Comparison of ENCODE assay signal across 8 mouse cellular contexts in the genomic region with DNA sequence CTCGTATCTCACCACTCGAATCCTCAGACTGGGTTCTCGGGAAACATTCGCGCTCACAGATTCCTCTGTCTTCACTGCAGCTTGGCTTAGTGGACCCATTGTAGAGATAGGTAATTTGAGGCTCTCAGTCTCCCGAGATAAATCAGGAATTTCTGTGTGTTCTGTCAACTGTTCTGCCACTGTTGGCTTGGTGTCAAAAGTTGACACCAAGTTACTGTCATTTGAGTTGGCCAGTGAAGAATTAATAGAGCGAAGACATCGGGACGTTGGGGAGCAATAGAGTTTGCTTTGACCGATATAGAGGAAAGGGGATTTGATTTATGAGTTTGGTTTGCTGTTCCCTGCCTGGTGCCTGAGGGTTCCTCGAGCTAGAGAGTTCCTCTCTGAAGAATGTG. TPM values are rescaled to one million over a fixed set of nuclear protein-coding genes. Genes with fewer than 3 reads are reported as not detected.
DNase-seq lines count a peak whose midpoint lies in the region; ATAC-seq and TF ChIP-seq lines count a peak whose summit lies in the region.

A gene (minus strand): TSS at position 73 of the 395 bp plus-strand sequence.

- H3K4me2 ChIP-seq in embryonic facial prominence, embryonic 11.5 days (ENCODE audit: low read depth, low read length), result peak within 1 kb of the TSS; percentile 60
- peak within 1 kb of the TSS; percentile 90 for H3K4me2 ChIP-seq in intestine, embryonic 14.5 days (ENCODE audit: low read length)
- peak within 1 kb of the TSS; percentile 63 for H3K4me2 ChIP-seq in neural tube, embryonic 12.5 days (replicated peaks)

- no peaks in the 10 kb centered on the region; the same call in none of the 2 replicates for H3K36me3 ChIP-seq in embryonic facial prominence, embryonic 11.5 days (replicated peaks; ENCODE audit: control insufficient read depth, insufficient read depth, low read depth, low read length)
- peaks cover 21% of the 10 kb centered on the region for H3K36me3 ChIP-seq in intestine, embryonic 14.5 days (ENCODE audit: control insufficient read depth, insufficient read depth, low read length)
- peaks cover 34% of the 10 kb centered on the region for H3K36me3 ChIP-seq in neural tube, embryonic 12.5 days

- H3K9ac ChIP-seq in embryonic facial prominence, embryonic 11.5 days (replicated peaks; ENCODE audit: low read length), result peak within 1 kb of the TSS; percentile 94
- H3K9ac ChIP-seq in intestine, embryonic 14.5 days (ENCODE audit: low read length), result peak within 1 kb of the TSS; percentile 90
- peak within 1 kb of the TSS; percentile 91 for H3K9ac ChIP-seq in neural tube, embryonic 12.5 days

- peak within 1 kb of the TSS; percentile 100 for H3K27ac ChIP-seq in layer of hippocampus, adult 2 months
- H3K27ac ChIP-seq in embryonic facial prominence, embryonic 11.5 days (replicated peaks; ENCODE audit: low read depth, low read length), result peak within 1 kb of the TSS; percentile 91
- H3K27ac ChIP-seq in intestine, embryonic 14.5 days (ENCODE audit: low read depth), result peak within 1 kb of the TSS; percentile 96
- peak within 1 kb of the TSS; percentile 83 for H3K27ac ChIP-seq in neural tube, embryonic 12.5 days

- ATAC-seq in embryonic facial prominence, embryonic 11.5 days (replicated peaks; ENCODE audit: insufficient number of reproducible peaks, low FRiP score, low TSS enrichment, low read depth), result no peak
- ATAC-seq in intestine, embryonic 14.5 days (replicated peaks; ENCODE audit: low FRiP score, low TSS enrichment, low read depth), result no peak
- no peak for ATAC-seq in neural tube, embryonic 12.5 days (ENCODE audit: low FRiP score, low read depth)
- no peak for ATAC-seq in megakaryocyte-erythroid progenitor cell, adult 5-6 weeks (replicated peaks; ENCODE audit: low FRiP score, low TSS enrichment, poor library complexity, severe bottlenecking)

- TF ChIP-seq CTCF in layer of hippocampus, adult 2 months (conservative IDR thresholded peaks at IDR 0.05), result no peak

- DNase-seq in layer of hippocampus, adult 2 months (ENCODE audit: low spot score in 2 of 2), result no peak
- DNase-seq in layer of hippocampus, adult 8-10 months (ENCODE audit: low spot score in 2 of 2), result no peak
- DNase-seq in embryonic facial prominence, embryonic 11.5 days (ENCODE audit: low spot score), result no peak
- no peak for DNase-seq in intestine, embryonic 14.5 days (ENCODE audit: low spot score)
- no peak for DNase-seq in adrenal gland, postnatal 36 days
- DNase-seq in embryo, embryonic 9.5 days (ENCODE audit: extremely low spot score), result no peak

- no peaks in the 10 kb centered on the region for H3K9me3 ChIP-seq in embryonic facial prominence, embryonic 11.5 days (replicated peaks; ENCODE audit: control insufficient read depth, low read length)
- H3K9me3 ChIP-seq in intestine, embryonic 14.5 days (ENCODE audit: control insufficient read depth, low read length), result no peaks in the 10 kb centered on the region
- no peaks in the 10 kb centered on the region for H3K9me3 ChIP-seq in neural tube, embryonic 12.5 days

- 19% methylated on average over 11 of the region's 11 CpGs for WGBS in embryonic facial prominence, embryonic 11.5 days
- WGBS in intestine, embryonic 14.5 days, result 14% methylated on average over 11 of the region's 11 CpGs
- 12% methylated on average over 11 of the region's 11 CpGs for WGBS in neural tube, embryonic 12.5 days

- peak within 1 kb of the TSS; percentile 60 for H3K4me3 ChIP-seq in layer of hippocampus, adult 2 months
- peak within 1 kb of the TSS; percentile 81 for H3K4me3 ChIP-seq in embryonic facial prominence, embryonic 11.5 days (ENCODE audit: low read depth, low read length)
- peak within 1 kb of the TSS; percentile 93 for H3K4me3 ChIP-seq in intestine, embryonic 14.5 days (ENCODE audit: low read depth, low read length)
- peak within 1 kb of the TSS; percentile 85 for H3K4me3 ChIP-seq in neural tube, embryonic 12.5 days

- no peaks in the 10 kb centered on the region for H3K4me1 ChIP-seq in embryonic facial prominence, embryonic 11.5 days (ENCODE audit: control insufficient read depth, insufficient read depth, low read length)
- peaks cover 21% of the 10 kb centered on the region for H3K4me1 ChIP-seq in intestine, embryonic 14.5 days (replicated peaks; ENCODE audit: control insufficient read depth, insufficient read depth, low read length)
- peaks cover 6% of the 10 kb centered on the region for H3K4me1 ChIP-seq in neural tube, embryonic 12.5 days

- no peaks in the 10 kb centered on the region for H3K27me3 ChIP-seq in embryonic facial prominence, embryonic 11.5 days (ENCODE audit: control insufficient read depth, insufficient read depth, low read length)
- H3K27me3 ChIP-seq in intestine, embryonic 14.5 days (replicated peaks; ENCODE audit: control insufficient read depth, insufficient read depth, low read length), result no peaks in the 10 kb centered on the region
- no peaks in the 10 kb centered on the region for H3K27me3 ChIP-seq in neural tube, embryonic 12.5 days (replicated peaks)

RNA-seq across cellular contexts. Expression of the gene that starts here (rescaled TPM):
- under 1 TPM in 1 of 2 experiments, not detected in 1; 0.20 TPM for total RNA-seq in layer of hippocampus, adult 2 months (2021)
- under 1 TPM in 1 of 4 experiments, not detected in 3; 0.35 TPM for total RNA-seq in layer of hippocampus, adult 8-10 months (2022)
- 0.26 and 0.27 TPM in 2 replicates for polyA plus RNA-seq in embryonic facial prominence, embryonic 11.5 days (2014; fragmentation: Nextera tagmentation; extraction: Ambion mirVana)
- 0.44 and 0.97 TPM in 2 replicates for polyA plus RNA-seq in intestine, embryonic 14.5 days (2014; fragmentation: Nextera tagmentation; extraction: Ambion mirVana)
- polyA plus RNA-seq in neural tube, embryonic 12.5 days (2016; fragmentation: Nextera tagmentation; extraction: Ambion mirVana), result 0.56 and 0.74 TPM in 2 replicates
- total RNA-seq in adrenal gland, postnatal 36 days (2021), result not detected
- total RNA-seq in megakaryocyte-erythroid progenitor cell, adult 5-6 weeks (2014; fragmentation: Nextera tagmentation), result 0.12 TPM in 1 of 2 replicates, not detected in the other
- total RNA-seq in megakaryocyte-erythroid progenitor cell, adult 5-6 weeks (2017), result 0.23 TPM in 1 of 2 replicates, not detected in the other
